Mouse (Mus musculus) heart, postnatal 25 days (tissue): ENCODE results near the gene Olfr808. TPM values are rescaled to one million over a fixed set of nuclear protein-coding genes. Genes with fewer than 3 reads are reported as not detected.

Source experiments
- DNase-seq: peaks from one replicate; pipeline ENCODE4 v3.0.0; 2022; ENCODE audit warnings: low spot score
- intact Hi-C: fragments of 180-260 bp; cut with DNase I; formaldehyde crosslinking; loops from one replicate; pipeline ENCODE4 v1.15.1; 2025
- microRNA-seq: library from miRNA; unstranded; fragments of <30 nt; microRNA quantifications from one replicate; pipeline ENCODE4 v1.2.0, GENCODE M21; 2022
- total RNA-seq, 2 experiments: library from RNA; stranded (reverse); gene quantifications; 2 replicates each; pipeline ENCODE4 v1.2.3; 2021

Gene Olfr808
- not detected for total RNA-seq

GRCm38 (mm10) chr10:129765182-129765581 is at the start of gene Olfr808:
Gene Olfr808, plus strand, starts transcription at chr10:129765482.
- intact Hi-C loops = no loop called here
- DNase-seq = no peak

- no peak for DNase-seq
- intact Hi-C loops = no loop called here
Observed at GRCm38 (mm10) chr10:129729275-129729674, 36.0 kb upstream of the Olfr808 start, which contains the start of gene Olfr805. Gene Olfr805, minus strand, starts transcription at chr10:129729375.

- intact Hi-C loops = no loop called here
- no peak for DNase-seq
Observed at GRCm38 (mm10) chr10:129741821-129742220, 23.5 kb upstream of the Olfr808 start, which contains the start of gene Olfr806. Gene Olfr806, minus strand, starts transcription at chr10:129741921.

GRCm38 (mm10) chr10:129757693-129758092 is 7.6 kb upstream of the Olfr808 start, which contains the start of gene Olfr807:
Gene Olfr807, minus strand, starts transcription at chr10:129757793.
- intact Hi-C loops = no loop called here
- DNase-seq = no peak

GRCm38 (mm10) chr10:129774338-129774737 is 9.1 kb downstream of the Olfr808 start, which contains the start of gene Olfr809:
Gene Olfr809, plus strand, starts transcription at chr10:129774638.
- intact Hi-C loops = no loop called here
- no peak for DNase-seq

GRCm38 (mm10) chr10:129778123-129778522 is 12.8 kb downstream of the Olfr808 start:
- intact Hi-C loops = no loop called here
- no peak for DNase-seq

- intact Hi-C loops = no loop called here
- no peak for DNase-seq
Observed at GRCm38 (mm10) chr10:129794817-129795216, 29.5 kb downstream of the Olfr808 start, which contains the start of gene Olfr810. Gene Olfr810, minus strand, starts transcription at chr10:129794917.

GRCm38 (mm10) chr10:129804296-129804695 is 39.0 kb downstream of the Olfr808 start, which contains the start of gene Olfr811:
Gene Olfr811, minus strand, starts transcription at chr10:129804396.
- intact Hi-C loops = no loop called here
- no peak for DNase-seq

Small RNAs within 50 kb of the gene (microRNA-seq; reads per million reads assigned to microRNA genes)
- not detected for gene Gm24485

Other genes with a start within 250 kb of the Olfr808 start
- not detected for gene Olfr791, start 243.7 kb upstream of the Olfr808 start, total RNA-seq
- gene Olfr792, start 226.3 kb upstream of the Olfr808 start, total RNA-seq = not detected
- not detected for gene Olfr794, start 197.8 kb upstream of the Olfr808 start, total RNA-seq
- gene Olfr796, start 152.9 kb upstream of the Olfr808 start, total RNA-seq = not detected
- gene Olfr798, start 137.5 kb upstream of the Olfr808 start, total RNA-seq = not detected
- not detected for gene Olfr799, start 128.0 kb upstream of the Olfr808 start, total RNA-seq
- not detected for gene Olfr800, start 107.8 kb upstream of the Olfr808 start, total RNA-seq
- not detected for gene Olfr801, start 91.6 kb upstream of the Olfr808 start, total RNA-seq
- not detected for gene Olfr802, start 77.3 kb upstream of the Olfr808 start, total RNA-seq
- not detected for gene Olfr803, start 71.2 kb upstream of the Olfr808 start, total RNA-seq
- not detected for gene Olfr804, start 62.3 kb upstream of the Olfr808 start, total RNA-seq
- not detected for gene Olfr805, start 36.1 kb upstream of the Olfr808 start, total RNA-seq
- not detected for gene Olfr806, start 23.6 kb upstream of the Olfr808 start, total RNA-seq
- gene Olfr807, start 7.7 kb upstream of the Olfr808 start, total RNA-seq = not detected
- not detected for gene Olfr809, start 9.2 kb downstream of the Olfr808 start, total RNA-seq
- gene Olfr810, start 29.4 kb downstream of the Olfr808 start, total RNA-seq = not detected
- gene Olfr811, start 38.9 kb downstream of the Olfr808 start, total RNA-seq = not detected
- not detected for gene Olfr812, start 80.6 kb downstream of the Olfr808 start, total RNA-seq
- gene Olfr813, start 89.9 kb downstream of the Olfr808 start, total RNA-seq = not detected
- gene Olfr814, start 114.4 kb downstream of the Olfr808 start, total RNA-seq = not detected
- gene Olfr815, start 140.4 kb downstream of the Olfr808 start, total RNA-seq = not detected
- not detected for gene Olfr816, start 150.1 kb downstream of the Olfr808 start, total RNA-seq
- not detected for gene Olfr818, start 183.6 kb downstream of the Olfr808 start, total RNA-seq
- gene Olfr819, start 201.8 kb downstream of the Olfr808 start, total RNA-seq = not detected
- not detected for gene Olfr247, start 210.7 kb downstream of the Olfr808 start, total RNA-seq
- not detected for gene Gm10310, start 219.6 kb downstream of the Olfr808 start, total RNA-seq
- gene Olfr820, start 247.1 kb downstream of the Olfr808 start, total RNA-seq = not detected